Mouse (Mus musculus): ENCODE results near the gene Agxt. TPM values are rescaled to one million over a fixed set of nuclear protein-coding genes. Genes with fewer than 3 reads are reported as not detected.

The Agxt gene
- polyA plus RNA-seq, 1 experiment, result not detected

GRCm38 (mm10) chr1:93101571-93102061 is 33.4 kb upstream of the Agxt start, which contains the start of gene Kif1a:
Kif1a (minus strand) TSS chr1:93101951.
- Histone ChIP-seq H3K4me3 (ENCODE audit: low read depth, low read length) (peak within 1 kb of the TSS; percentile 68), H3K9me3 (replicated peaks; ENCODE audit: control insufficient read depth, insufficient read depth, low read length, poor library complexity, severe bottlenecking) (no peaks in the 10 kb centered on the region; the same call in 1 of the 2 replicates), H3K4me1 (ENCODE audit: control insufficient read depth, insufficient read depth, low read length) (no peaks in the 10 kb centered on the region), H3K9ac (ENCODE audit: low read depth, poor library complexity, severe bottlenecking) (0 out of 2 replicates have a peak within 1 kb of the TSS, but pooled peaks have one; percentile 2), H3K36me3 (ENCODE audit: control insufficient read depth, insufficient read depth, low read length, poor library complexity, severe bottlenecking) (no peaks in the 10 kb centered on the region), H3K27me3 (ENCODE audit: control insufficient read depth, insufficient read depth, low read length, poor library complexity, severe bottlenecking) (peaks cover 6% of the 10 kb centered on the region; the same call in 1 of the 2 replicates), H3K27ac (ENCODE audit: insufficient read depth, low read length) (no peak within 1 kb of the TSS)
- TF ChIP-seq EP300 (IDR thresholded peaks at IDR 0.05; ENCODE audit: insufficient read depth, low read depth, low read length), result no peak
- no peak for TF ChIP-seq CTCF (IDR thresholded peaks at IDR 0.05; ENCODE audit: low read depth, low read length)
- TF ChIP-seq POLR2A (IDR thresholded peaks at IDR 0.05; ENCODE audit: insufficient read depth, low read length), result no peak

GRCm38 (mm10) chr1:93102700-93103099 is 32.3 kb upstream of the Agxt start:
- H3K9ac ChIP-seq (ENCODE audit: low read depth, poor library complexity, severe bottlenecking), result no peak overlapping the region
- TF ChIP-seq CTCF (IDR thresholded peaks at IDR 0.05; ENCODE audit: low read depth, low read length) (no peak), EP300 (IDR thresholded peaks at IDR 0.05; ENCODE audit: insufficient read depth, low read depth, low read length) (no peak), POLR2A (IDR thresholded peaks at IDR 0.05; ENCODE audit: insufficient read depth, low read length) (no peak)
- H3K36me3 ChIP-seq (ENCODE audit: control insufficient read depth, insufficient read depth, low read length, poor library complexity, severe bottlenecking), result no peaks in the 10 kb centered on the region
- H3K27ac ChIP-seq (ENCODE audit: insufficient read depth, low read length), result no peak overlapping the region
- H3K4me1 ChIP-seq (ENCODE audit: control insufficient read depth, insufficient read depth, low read length), result no peaks in the 10 kb centered on the region
- H3K9me3 ChIP-seq (replicated peaks; ENCODE audit: control insufficient read depth, insufficient read depth, low read length, poor library complexity, severe bottlenecking), result peaks cover 2% of the 10 kb centered on the region; the same call in 1 of the 2 replicates
- H3K27me3 ChIP-seq (ENCODE audit: control insufficient read depth, insufficient read depth, low read length, poor library complexity, severe bottlenecking), result peaks cover 6% of the 10 kb centered on the region; the same call in 1 of the 2 replicates
- no peak overlapping the region for H3K4me3 ChIP-seq (ENCODE audit: low read depth, low read length)

- H3K9me3 ChIP-seq (replicated peaks; ENCODE audit: control insufficient read depth, insufficient read depth, low read length, poor library complexity, severe bottlenecking), result peaks cover 10% of the 10 kb centered on the region
- no peak overlapping the region for H3K27ac ChIP-seq (ENCODE audit: insufficient read depth, low read length)
- H3K4me3 ChIP-seq (ENCODE audit: low read depth, low read length), result no peak overlapping the region
- 0 out of 2 replicates have a peak, but pooled peaks cover 1% of the 10 kb centered on the region for H3K27me3 ChIP-seq (ENCODE audit: control insufficient read depth, insufficient read depth, low read length, poor library complexity, severe bottlenecking)
- H3K36me3 ChIP-seq (ENCODE audit: control insufficient read depth, insufficient read depth, low read length, poor library complexity, severe bottlenecking), result no peaks in the 10 kb centered on the region
- H3K9ac ChIP-seq (ENCODE audit: low read depth, poor library complexity, severe bottlenecking), result no peak overlapping the region
- TF ChIP-seq POLR2A (IDR thresholded peaks at IDR 0.05; ENCODE audit: insufficient read depth, low read length) (no peak), CTCF (IDR thresholded peaks at IDR 0.05; ENCODE audit: low read depth, low read length) (no peak), EP300 (IDR thresholded peaks at IDR 0.05; ENCODE audit: insufficient read depth, low read depth, low read length) (no peak)
- H3K4me1 ChIP-seq (ENCODE audit: control insufficient read depth, insufficient read depth, low read length), result no peaks in the 10 kb centered on the region
Measured at GRCm38 (mm10) chr1:93114713-93115463, 20.2 kb upstream of the Agxt start.

GRCm38 (mm10) chr1:93115471-93115870 is 19.6 kb upstream of the Agxt start:
- Histone ChIP-seq H3K27ac (ENCODE audit: insufficient read depth, low read length) (no peak overlapping the region), H3K4me1 (ENCODE audit: control insufficient read depth, insufficient read depth, low read length) (no peaks in the 10 kb centered on the region), H3K27me3 (ENCODE audit: control insufficient read depth, insufficient read depth, low read length, poor library complexity, severe bottlenecking) (0 out of 2 replicates have a peak, but pooled peaks cover 1% of the 10 kb centered on the region), H3K9ac (ENCODE audit: low read depth, poor library complexity, severe bottlenecking) (no peak overlapping the region), H3K36me3 (ENCODE audit: control insufficient read depth, insufficient read depth, low read length, poor library complexity, severe bottlenecking) (no peaks in the 10 kb centered on the region), H3K4me3 (ENCODE audit: low read depth, low read length) (no peak overlapping the region), H3K9me3 (replicated peaks; ENCODE audit: control insufficient read depth, insufficient read depth, low read length, poor library complexity, severe bottlenecking) (peaks cover 10% of the 10 kb centered on the region)
- TF ChIP-seq EP300 (IDR thresholded peaks at IDR 0.05; ENCODE audit: insufficient read depth, low read depth, low read length) (no peak), CTCF (IDR thresholded peaks at IDR 0.05; ENCODE audit: low read depth, low read length) (no peak), POLR2A (IDR thresholded peaks at IDR 0.05; ENCODE audit: insufficient read depth, low read length) (no peak)

GRCm38 (mm10) chr1:93118816-93119215 is 16.2 kb upstream of the Agxt start:
- no peak for TF ChIP-seq EP300 (IDR thresholded peaks at IDR 0.05; ENCODE audit: insufficient read depth, low read depth, low read length)
- no peak for TF ChIP-seq POLR2A (IDR thresholded peaks at IDR 0.05; ENCODE audit: insufficient read depth, low read length)
- no peak for TF ChIP-seq CTCF (IDR thresholded peaks at IDR 0.05; ENCODE audit: low read depth, low read length)
- H3K9ac ChIP-seq (ENCODE audit: low read depth, poor library complexity, severe bottlenecking), result no peak overlapping the region
- H3K4me3 ChIP-seq (ENCODE audit: low read depth, low read length), result no peak overlapping the region
- H3K9me3 ChIP-seq (replicated peaks; ENCODE audit: control insufficient read depth, insufficient read depth, low read length, poor library complexity, severe bottlenecking), result no peaks in the 10 kb centered on the region
- 0 out of 2 replicates have a peak, but pooled peaks cover 1% of the 10 kb centered on the region for H3K27me3 ChIP-seq (ENCODE audit: control insufficient read depth, insufficient read depth, low read length, poor library complexity, severe bottlenecking)
- H3K27ac ChIP-seq (ENCODE audit: insufficient read depth, low read length), result no peak overlapping the region
- no peaks in the 10 kb centered on the region for H3K36me3 ChIP-seq (ENCODE audit: control insufficient read depth, insufficient read depth, low read length, poor library complexity, severe bottlenecking)
- H3K4me1 ChIP-seq (ENCODE audit: control insufficient read depth, insufficient read depth, low read length), result no peaks in the 10 kb centered on the region

Data from ES-Bruce4 (cell line).